8 mouse cellular contexts compared by ENCODE assay signal in genomic region chr8:75134603-75135391, GRCm38 (mm10). TPM values are rescaled to one million over a fixed set of nuclear protein-coding genes. Genes with fewer than 3 reads are reported as not detected.
DNase-seq lines count a peak whose midpoint lies in the region; ATAC-seq and TF ChIP-seq lines count a peak whose summit lies in the region.

No protein-coding gene starts in this region.

- peak; percentile 31; the same call in 1 of the 2 replicates for ATAC-seq in hindbrain, embryonic 13.5 days (ENCODE audit: low FRiP score)
- ATAC-seq in hindbrain, embryonic 11.5 days (ENCODE audit: low FRiP score) = no peak
- peak; percentile 65; the same call in 1 of the 2 replicates for ATAC-seq in forebrain, embryonic 13.5 days
- ATAC-seq in lung, embryonic 14.5 days (ENCODE audit: insufficient read depth) = peak; percentile 81
- ATAC-seq in activated CD4-positive, CD25-positive, alpha-beta regulatory T cell, adult 4 months = no peak

- H3K9ac ChIP-seq in hindbrain, embryonic 13.5 days = no peak overlapping the region
- H3K9ac ChIP-seq in hindbrain, embryonic 11.5 days (ENCODE audit: low read depth, low read length) = no peak overlapping the region
- H3K9ac ChIP-seq in forebrain, embryonic 13.5 days = no peak overlapping the region
- H3K9ac ChIP-seq in lung, embryonic 14.5 days = no peak overlapping the region

- no peak for TF ChIP-seq CTCF in lung, embryonic 14.5 days (IDR thresholded peaks at IDR 0.05; ENCODE audit: low read depth)

- no peak for DNase-seq in hindbrain, embryonic 11.5 days (ENCODE audit: low spot score)
- peak; percentile 61 for DNase-seq in adipocyte (ENCODE audit: low spot score)
- peak; percentile 81 to 86 for DNase-seq in heart, postnatal 10 days
- peak; percentile 79 for DNase-seq in lung, embryonic 14.5 days
- peak; percentile 13 for DNase-seq in right cerebral cortex, postnatal 4 days

- H3K27ac ChIP-seq in hindbrain, embryonic 13.5 days = no peak overlapping the region
- no peak overlapping the region for H3K27ac ChIP-seq in hindbrain, embryonic 11.5 days (ENCODE audit: low read depth, low read length)
- H3K27ac ChIP-seq in forebrain, embryonic 13.5 days = no peak overlapping the region
- H3K27ac ChIP-seq in lung, embryonic 14.5 days (ENCODE audit: low read depth) = no peak overlapping the region; the same call in 1 of the 2 replicates

- intact Hi-C loops in heart, postnatal 10 days (cut with DNase I) = loop anchor here (5.0 kb wide), 1 partner anchor 43 kb away; no protein-coding TSS in a partner anchor

- no peaks in the 10 kb centered on the region for H3K36me3 ChIP-seq in hindbrain, embryonic 13.5 days
- no peaks in the 10 kb centered on the region for H3K36me3 ChIP-seq in hindbrain, embryonic 11.5 days (ENCODE audit: control insufficient read depth, insufficient read depth, low read length)
- 0 out of 2 replicates have a peak, but pooled peaks cover 6% of the 10 kb centered on the region for H3K36me3 ChIP-seq in forebrain, embryonic 13.5 days (ENCODE audit: poor library complexity, severe bottlenecking)
- peaks cover 12% of the 10 kb centered on the region; the same call in 1 of the 2 replicates for H3K36me3 ChIP-seq in lung, embryonic 14.5 days (ENCODE audit: insufficient read depth)

- 58% methylated on average over 2 of the region's 2 CpGs for WGBS in hindbrain, embryonic 13.5 days
- 46% methylated on average over 2 of the region's 2 CpGs for WGBS in hindbrain, embryonic 11.5 days
- WGBS in forebrain, embryonic 13.5 days = 70% methylated on average over 2 of the region's 2 CpGs
- 14% methylated on average over 2 of the region's 2 CpGs for WGBS in lung, embryonic 14.5 days

- H3K4me3 ChIP-seq in hindbrain, embryonic 13.5 days = no peak overlapping the region
- H3K4me3 ChIP-seq in hindbrain, embryonic 11.5 days (ENCODE audit: low read depth, low read length) = no peak overlapping the region
- no peak overlapping the region for H3K4me3 ChIP-seq in forebrain, embryonic 13.5 days
- H3K4me3 ChIP-seq in lung, embryonic 14.5 days (ENCODE audit: low read depth, low read length) = no peak overlapping the region

- no peaks in the 10 kb centered on the region for H3K27me3 ChIP-seq in hindbrain, embryonic 13.5 days
- H3K27me3 ChIP-seq in hindbrain, embryonic 11.5 days (ENCODE audit: control insufficient read depth, insufficient read depth, low read length) = no peaks in the 10 kb centered on the region
- no peaks in the 10 kb centered on the region for H3K27me3 ChIP-seq in forebrain, embryonic 13.5 days
- no peaks in the 10 kb centered on the region for H3K27me3 ChIP-seq in lung, embryonic 14.5 days (ENCODE audit: insufficient read depth, low read length)

- H3K4me2 ChIP-seq in hindbrain, embryonic 13.5 days = no peak overlapping the region
- no peak overlapping the region for H3K4me2 ChIP-seq in hindbrain, embryonic 11.5 days (replicated peaks; ENCODE audit: low read depth, low read length)
- no peak overlapping the region for H3K4me2 ChIP-seq in forebrain, embryonic 13.5 days
- H3K4me2 ChIP-seq in lung, embryonic 14.5 days = no peak overlapping the region

- H3K9me3 ChIP-seq in hindbrain, embryonic 13.5 days = no peaks in the 10 kb centered on the region
- no peaks in the 10 kb centered on the region for H3K9me3 ChIP-seq in hindbrain, embryonic 11.5 days (ENCODE audit: control insufficient read depth, low read length)
- no peaks in the 10 kb centered on the region for H3K9me3 ChIP-seq in forebrain, embryonic 13.5 days (replicated peaks)
- H3K9me3 ChIP-seq in lung, embryonic 14.5 days (ENCODE audit: low read depth, low read length) = no peaks in the 10 kb centered on the region

- 0 out of 2 replicates have a peak, but pooled peaks cover 3% of the 10 kb centered on the region for H3K4me1 ChIP-seq in hindbrain, embryonic 13.5 days (replicated peaks)
- no peaks in the 10 kb centered on the region for H3K4me1 ChIP-seq in hindbrain, embryonic 11.5 days (replicated peaks; ENCODE audit: control insufficient read depth, insufficient read depth, low read length)
- H3K4me1 ChIP-seq in forebrain, embryonic 13.5 days = peaks cover 6% of the 10 kb centered on the region; the same call in 1 of the 2 replicates
- H3K4me1 ChIP-seq in lung, embryonic 14.5 days (ENCODE audit: insufficient read depth) = peaks cover 4% of the 10 kb centered on the region; the same call in 1 of the 2 replicates

RNA-seq across cellular contexts. Expression of gene Mcm5, which starts 25.4 kb away (rescaled TPM):
- 41.2 and 42.7 TPM in 2 replicates for polyA plus RNA-seq in hindbrain, embryonic 13.5 days (2015; fragmentation: Nextera tagmentation; extraction: Ambion mirVana)
- 133 and 155 TPM in 2 replicates for polyA plus RNA-seq in hindbrain, embryonic 11.5 days (2014; fragmentation: Nextera tagmentation; extraction: Ambion mirVana)
- 132 and 151 TPM in 2 replicates for polyA plus RNA-seq in forebrain, embryonic 13.5 days (2015; fragmentation: Nextera tagmentation; extraction: Ambion mirVana)
- 10 to 100 TPM; 23.1 to 31.7 TPM for total RNA-seq in heart, postnatal 10 days (2021)
- 210 and 227 TPM in 2 replicates for polyA plus RNA-seq in lung, embryonic 14.5 days (2014; fragmentation: Nextera tagmentation; extraction: Ambion mirVana)
- 10 to 100 TPM; 37.6 to 60.5 TPM for polyA plus RNA-seq in activated CD4-positive, CD25-positive, alpha-beta regulatory T cell, adult 4 months (2017; shearing (Covaris generic))

RNA-seq across cellular contexts. Expression of gene Hmox1, which starts 41.4 kb away (rescaled TPM):
- 13.7 and 16.6 TPM in 2 replicates for polyA plus RNA-seq in hindbrain, embryonic 13.5 days (2015; fragmentation: Nextera tagmentation; extraction: Ambion mirVana)
- polyA plus RNA-seq in hindbrain, embryonic 11.5 days (2014; fragmentation: Nextera tagmentation; extraction: Ambion mirVana) = 9.2 and 15.1 TPM in 2 replicates
- polyA plus RNA-seq in forebrain, embryonic 13.5 days (2015; fragmentation: Nextera tagmentation; extraction: Ambion mirVana) = 11.3 and 12.8 TPM in 2 replicates
- total RNA-seq in heart, postnatal 10 days (2021) = 10 to 100 TPM; 17.8 to 19.8 TPM
- 24.6 and 26.3 TPM in 2 replicates for polyA plus RNA-seq in lung, embryonic 14.5 days (2014; fragmentation: Nextera tagmentation; extraction: Ambion mirVana)
- 1 to 10 TPM; 2.4 to 5.2 TPM for polyA plus RNA-seq in activated CD4-positive, CD25-positive, alpha-beta regulatory T cell, adult 4 months (2017; shearing (Covaris generic))

Comparison
In these comparisons a context has a peak if more than half of its experiments do, and no peak if none do; other contexts are left out.
1. ATAC-seq: peak in hindbrain, embryonic 13.5 days (single experiment), forebrain, embryonic 13.5 days (single experiment) and lung, embryonic 14.5 days (single experiment); none in hindbrain, embryonic 11.5 days (single experiment) and activated CD4-positive, CD25-positive, alpha-beta regulatory T cell, adult 4 months (single experiment).